Mouse (Mus musculus) c-Kit-positive CD71-positive TER-119-negative erythroid progenitor cells, embryonic 14.5 days (primary cell): ENCODE data around the gene Tns1.
A peak's percentile ranks its signal among the peaks of the same experiment; 100 is the strongest.

Experiments used
- DNase-seq: peaks from one replicate; pipeline ENCODE4 v3.0.0-alpha.2; 2013; ENCODE audit warnings: low read depth

Tns1 gene

DNA sequence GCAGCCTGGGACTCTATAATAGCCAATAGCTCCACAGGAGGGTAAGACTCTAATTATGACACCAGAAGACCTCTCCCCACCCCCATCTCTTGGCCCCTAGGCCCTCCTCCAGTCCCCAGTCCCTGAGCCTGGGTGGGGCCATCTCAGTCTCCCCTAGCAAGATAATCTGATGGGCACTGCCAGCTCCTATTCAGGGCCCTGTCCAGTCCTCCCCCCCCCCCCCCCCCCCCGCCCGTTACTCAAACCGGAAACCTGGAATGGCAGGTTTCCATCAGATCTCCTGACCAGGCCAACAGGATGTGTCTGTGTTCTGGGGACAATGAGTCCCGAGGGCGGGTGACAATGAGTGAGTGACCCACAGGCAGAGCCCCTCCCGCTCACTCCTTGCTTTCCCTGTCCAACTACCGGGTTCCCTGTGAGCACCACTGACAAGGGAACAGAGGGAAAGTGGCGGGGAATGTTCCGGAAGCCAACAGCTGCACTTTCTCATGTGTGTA lies 136.5 kb downstream of the Tns1 start:
- DNase-seq, result no peak

DNA sequence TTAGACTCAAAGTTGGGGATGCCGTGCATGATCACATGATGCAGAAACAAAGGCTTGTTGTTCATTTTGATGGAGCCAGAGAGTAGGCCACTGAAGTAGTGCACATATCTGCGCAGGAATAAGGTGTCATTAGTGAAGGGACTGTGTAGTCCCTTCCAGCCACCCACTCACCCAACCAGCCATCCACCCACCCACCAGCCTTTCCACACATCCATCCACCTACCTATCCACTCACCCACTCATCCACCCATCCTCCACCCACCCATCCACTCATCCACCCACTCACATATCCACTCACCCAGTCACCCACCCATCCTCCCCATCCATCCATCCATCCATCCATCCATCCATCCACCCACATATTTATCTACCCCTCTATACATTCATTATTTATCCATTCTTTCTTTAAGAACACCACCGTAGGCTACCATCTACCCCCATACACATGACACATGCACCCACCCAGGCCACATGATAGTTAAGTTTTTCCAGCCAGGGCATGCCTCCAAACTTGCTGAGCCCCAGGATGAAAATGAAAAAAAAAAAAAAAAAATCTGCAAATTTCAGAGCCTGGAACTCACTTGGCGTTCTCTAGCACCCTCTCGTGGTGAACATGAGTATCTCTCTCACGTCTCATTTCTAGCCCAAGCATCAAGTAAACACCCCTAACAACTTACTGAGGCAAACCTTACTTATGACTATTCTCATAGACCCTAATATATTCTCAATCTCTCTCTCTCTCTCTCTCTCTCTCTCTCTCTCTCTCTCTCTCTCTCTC lies 137.8 kb downstream of the Tns1 start:
- DNase-seq, result peak; percentile 53

- DNase-seq, result no peak
These were observed 138.6 kb downstream of the Tns1 start for GRCm38 (mm10) chr1:73985611-73986010.

GRCm38 (mm10) chr1:73979214-73979613 lies 145.0 kb downstream of the Tns1 start:
- no peak for DNase-seq

DNA sequence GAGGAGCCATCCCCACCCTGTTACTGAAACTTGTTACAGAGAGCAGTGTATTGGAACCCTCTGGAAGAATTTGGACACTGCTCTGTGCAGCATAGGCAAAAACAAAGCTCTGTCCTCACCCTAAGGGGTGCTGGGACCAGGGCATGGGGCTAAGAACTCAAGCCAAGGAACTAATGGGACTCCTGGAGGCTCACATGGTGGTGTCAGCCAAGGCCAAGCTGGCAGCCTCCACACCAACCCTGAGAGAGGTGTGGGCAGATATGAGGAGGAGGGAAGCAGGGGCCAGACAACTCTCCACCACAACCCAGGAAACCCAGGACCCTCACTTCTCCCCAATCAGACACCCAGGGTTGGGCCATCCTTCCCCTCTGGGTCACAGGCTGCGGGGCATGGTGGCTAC lies 145.7 kb downstream of the Tns1 start:
- no peak for DNase-seq

GRCm38 (mm10) chr1:73973992-73974391 lies 150.3 kb downstream of the Tns1 start:
- DNase-seq, result no peak

GRCm38 (mm10) chr1:73972726-73973125 lies 151.5 kb downstream of the Tns1 start:
- DNase-seq, result no peak

- DNase-seq, result no peak
These were observed 154.0 kb downstream of the Tns1 start for GRCm38 (mm10) chr1:73970161-73970730.

DNA sequence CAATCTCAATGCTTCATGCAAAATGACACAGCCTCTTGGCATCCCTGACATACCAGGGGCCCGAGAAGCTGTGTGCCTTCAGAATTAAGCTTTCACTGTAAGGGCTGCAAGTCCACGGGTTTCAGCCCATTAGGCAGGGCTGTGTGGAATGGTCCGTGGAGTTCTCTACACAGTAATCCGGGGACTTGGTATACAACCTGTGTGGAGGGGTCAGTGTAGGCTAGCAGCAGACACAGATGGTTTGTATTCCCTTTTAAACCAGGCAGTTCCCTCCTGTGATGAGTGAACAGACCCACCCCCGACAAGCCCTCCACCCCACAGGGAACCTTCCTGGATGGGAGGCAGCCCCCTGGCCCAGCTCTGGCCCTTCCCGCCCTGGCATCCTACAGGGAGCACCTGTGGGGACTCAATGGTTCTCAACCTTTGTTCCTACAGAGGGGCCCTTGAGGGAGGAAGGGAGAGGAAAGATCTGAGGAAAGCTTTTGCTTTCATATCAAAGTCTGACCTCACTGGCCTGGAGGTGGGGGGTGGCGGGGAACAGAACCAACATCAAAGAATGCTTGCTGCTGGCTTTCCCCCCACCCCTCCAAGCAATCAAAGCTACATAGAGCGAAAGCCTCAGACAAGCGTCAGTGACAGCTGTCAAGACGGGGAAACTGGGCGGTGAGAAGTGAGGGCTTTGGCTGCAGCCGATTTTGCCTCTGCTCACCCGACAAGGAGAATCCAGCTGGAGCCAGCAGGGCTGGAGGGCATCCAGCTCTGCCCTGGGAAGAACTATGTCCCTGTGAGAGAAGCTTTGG lies 155.3 kb downstream of the Tns1 start:
- DNase-seq, result no peak

- no peak for DNase-seq
These were observed 157.6 kb downstream of the Tns1 start for GRCm38 (mm10) chr1:73966411-73967238.

GRCm38 (mm10) chr1:73964151-73964743 lies 160.0 kb downstream of the Tns1 start:
- DNase-seq, result no peak

GRCm38 (mm10) chr1:73963626-73964025 lies 160.6 kb downstream of the Tns1 start:
- DNase-seq, result no peak

DNA sequence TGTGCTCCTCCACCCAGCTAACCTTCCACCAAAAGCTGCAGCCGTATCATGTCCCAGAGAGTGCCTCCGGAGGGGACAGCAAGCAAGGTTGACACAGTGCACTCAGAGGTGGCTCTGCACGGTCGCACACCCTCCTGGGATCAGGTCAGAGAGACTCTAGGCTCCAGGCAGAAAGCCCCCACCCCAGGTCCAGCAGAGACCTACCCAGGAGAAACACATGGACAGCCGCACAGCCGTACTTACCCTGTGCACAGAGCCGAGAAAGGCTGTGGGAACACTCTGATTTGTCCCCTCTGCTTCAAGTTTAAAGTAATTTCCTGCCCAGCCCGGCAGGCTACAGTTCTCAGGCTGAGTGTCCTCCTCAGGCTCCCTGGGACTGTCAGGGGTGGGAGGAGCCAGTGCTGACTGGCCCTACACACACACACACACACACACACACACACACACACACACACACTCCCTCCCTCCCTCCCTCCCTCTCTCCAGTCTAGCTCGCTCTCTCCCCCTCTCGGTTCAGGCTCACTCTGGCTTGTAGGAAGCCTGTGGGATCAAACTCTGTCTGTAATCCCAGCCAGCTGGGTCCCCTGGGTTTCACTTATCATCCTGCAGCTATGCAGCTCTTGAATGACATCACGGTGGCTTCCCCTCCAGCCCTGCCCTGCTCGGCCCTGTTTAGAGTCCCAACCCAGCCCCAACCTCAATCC lies 161.4 kb downstream of the Tns1 start:
- DNase-seq, result no peak

DNA sequence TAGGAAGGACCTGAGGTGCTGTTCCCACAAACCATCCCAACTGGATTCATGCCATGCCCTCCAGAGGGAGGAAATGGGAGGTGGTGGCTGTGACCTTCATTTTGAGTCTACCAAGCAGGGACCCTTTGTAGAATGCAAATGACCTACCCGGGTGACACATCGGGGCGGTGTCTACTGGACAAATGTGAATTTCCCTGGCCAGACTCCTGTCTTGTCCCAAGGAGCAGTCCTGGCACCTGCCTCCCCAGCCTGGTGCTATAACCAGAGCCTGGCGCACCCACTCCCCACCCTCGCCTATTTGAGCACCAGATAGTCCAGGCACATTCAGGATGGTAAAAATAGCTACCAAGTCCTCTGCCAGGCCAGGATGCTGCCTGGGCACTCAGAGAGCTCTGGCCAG lies 162.2 kb downstream of the Tns1 start:
- DNase-seq, result no peak

- DNase-seq, result no peak
These were observed 164.5 kb downstream of the Tns1 start for GRCm38 (mm10) chr1:73959758-73960157.

- no peak for DNase-seq
These were observed 164.9 kb downstream of the Tns1 start for GRCm38 (mm10) chr1:73959344-73959743.

GRCm38 (mm10) chr1:73958210-73958983 lies 165.9 kb downstream of the Tns1 start:
- no peak for DNase-seq

DNA sequence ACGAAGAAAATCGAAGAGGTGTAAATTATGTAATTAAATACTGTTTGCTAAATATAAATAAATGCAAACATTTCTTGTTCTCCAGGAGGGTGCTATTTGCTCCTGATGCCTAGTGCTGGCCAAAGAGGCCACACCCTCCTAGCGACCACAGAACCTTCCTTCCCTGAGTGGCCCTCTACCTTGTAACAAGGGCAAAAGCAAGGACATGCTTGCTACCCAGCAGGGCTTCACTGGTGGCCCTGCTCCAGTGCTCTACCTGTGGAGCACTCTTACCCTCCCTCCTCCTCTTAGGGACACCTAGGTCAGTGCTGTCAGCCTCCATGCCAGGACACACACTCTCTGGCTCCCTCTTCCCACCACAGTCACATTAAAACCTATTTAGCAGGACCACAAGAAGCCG lies 166.8 kb downstream of the Tns1 start:
- DNase-seq, result no peak

GRCm38 (mm10) chr1:73956320-73956719 lies 167.9 kb downstream of the Tns1 start:
- no peak for DNase-seq

DNA sequence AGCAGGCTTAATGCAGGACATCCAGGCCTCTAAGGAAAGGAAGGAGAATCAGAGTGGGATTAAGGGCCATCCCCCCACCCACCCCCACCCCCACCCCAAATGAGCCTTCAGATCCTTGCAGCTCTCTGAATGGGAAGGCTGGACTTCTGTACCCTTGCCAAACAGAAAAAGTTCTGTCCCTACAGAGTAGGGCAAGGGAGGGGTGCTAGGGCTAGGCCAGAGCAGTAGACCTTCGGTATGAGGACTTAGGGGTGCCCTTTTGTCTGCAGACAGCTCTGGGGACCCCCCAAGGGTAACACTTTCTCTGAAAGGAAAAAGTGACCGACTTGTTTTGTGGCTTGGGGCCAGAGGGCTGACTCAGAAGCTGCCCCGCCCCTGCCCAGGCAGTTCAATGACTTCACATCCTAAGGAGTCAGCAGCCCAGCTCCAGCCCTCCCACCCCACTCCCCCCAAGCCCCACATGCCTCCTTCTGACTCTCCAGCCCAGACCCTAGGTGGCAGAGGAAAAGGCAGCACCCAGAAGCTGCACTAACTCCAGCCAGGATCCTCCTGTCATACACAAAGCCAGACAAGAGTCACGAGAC lies 168.9 kb downstream of the Tns1 start:
- no peak for DNase-seq
